Mouse (Mus musculus) small intestine, adult 2 months (tissue): ENCODE measurements around the gene Rai1.

Source experiments
- CTCF ChIP-seq: fragments of 200-500 bp; IDR thresholded peaks from 2 replicates; pipeline ENCODE4 v1.5.1; 2012; ENCODE audit warnings: low read depth, mild to moderate bottlenecking, control low read depth, inconsistent platforms, low read length, moderate library complexity, mixed read lengths; ENCODE audit not compliant: insufficient replicate concordance, insufficient read length; ENCODE audit errors: extremely low read depth
- POLR2A ChIP-seq: fragments of 200-500 bp; IDR thresholded peaks from 2 replicates; pipeline ENCODE4 v1.6.1; 2012; ENCODE audit warnings: low read depth, mild to moderate bottlenecking, control low read depth, inconsistent platforms, low read length, moderate library complexity

DNA sequence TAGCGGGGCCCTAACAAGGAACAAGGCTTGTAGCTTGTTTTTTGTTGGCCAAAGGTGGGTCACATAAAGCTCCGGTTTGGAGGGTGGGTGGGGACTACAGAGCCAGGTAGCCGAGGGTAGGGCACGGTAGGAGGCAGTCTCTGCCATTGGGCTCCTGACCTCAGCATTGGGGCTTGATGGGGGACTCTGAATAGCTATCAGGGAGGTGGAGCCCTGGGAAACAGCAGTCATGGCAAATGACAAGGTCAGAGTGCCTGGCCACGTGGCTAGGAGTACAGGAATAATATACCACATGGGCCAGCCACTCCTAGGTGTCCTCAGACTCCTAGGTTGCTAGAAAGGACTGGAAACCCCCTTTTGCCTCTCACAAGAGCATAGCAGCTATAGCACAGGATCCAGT lies 91.5 kb downstream of the Rai1 start:
- TF ChIP-seq CTCF (no peak), POLR2A (no peak)
